Mouse (Mus musculus) olfactory bulb, adult 2 months (tissue): ENCODE measurements around the gene Tial1. TPM values are rescaled to one million over a fixed set of nuclear protein-coding genes. Genes with fewer than 3 reads are reported as not detected.

Source experiments
- H3K27ac ChIP-seq: fragments of 200-500 bp; 2 replicates; pipeline ENCODE4 v1.5.1; 2012; ENCODE audit warnings: low read depth, low read length; ENCODE audit not compliant: insufficient read depth
- H3K4me1 ChIP-seq: fragments of 200-500 bp; 2 replicates; pipeline ENCODE4 v1.6.1; 2012; ENCODE audit warnings: low read length; ENCODE audit not compliant: control insufficient read depth, insufficient read depth
- H3K4me3 ChIP-seq: fragments of 200-500 bp; 2 replicates; pipeline ENCODE4 v1.5.1; 2012; ENCODE audit warnings: mild to moderate bottlenecking, low read depth, low read length, moderate library complexity; ENCODE audit not compliant: insufficient read depth
- CTCF ChIP-seq: fragments of 200-500 bp; IDR thresholded peaks from 2 replicates; pipeline ENCODE4 v1.5.1; 2012; ENCODE audit warnings: low read depth, mild to moderate bottlenecking, low read length, moderate library complexity; ENCODE audit not compliant: insufficient read depth
- POLR2A ChIP-seq: fragments of 200-500 bp; IDR thresholded peaks from 2 replicates; pipeline ENCODE4 v1.6.1; 2012; ENCODE audit warnings: mild to moderate bottlenecking, low read depth, low read length, moderate library complexity; ENCODE audit not compliant: insufficient read depth
- WGBS: fragments of 180-500 bp; shearing (Covaris S2); methylation state at CpG from one replicate; pipeline ENCODE4 v1.1.7; 2018; 5-methylcytosine and 5-hydroxymethylcytosine counted together
- polyA plus RNA-seq: library from polyadenylated mRNA; stranded (reverse); fragments of >200 nt; gene quantifications from 2 replicates; pipeline ENCODE4 v1.2.4, GENCODE M21; 2012; ENCODE audit warnings: low replicate concordance; ENCODE audit not compliant: missing spikeins, insufficient read depth, insufficient read length

Gene Tial1
- polyA plus RNA-seq = not detected in 2 replicates

DNA sequence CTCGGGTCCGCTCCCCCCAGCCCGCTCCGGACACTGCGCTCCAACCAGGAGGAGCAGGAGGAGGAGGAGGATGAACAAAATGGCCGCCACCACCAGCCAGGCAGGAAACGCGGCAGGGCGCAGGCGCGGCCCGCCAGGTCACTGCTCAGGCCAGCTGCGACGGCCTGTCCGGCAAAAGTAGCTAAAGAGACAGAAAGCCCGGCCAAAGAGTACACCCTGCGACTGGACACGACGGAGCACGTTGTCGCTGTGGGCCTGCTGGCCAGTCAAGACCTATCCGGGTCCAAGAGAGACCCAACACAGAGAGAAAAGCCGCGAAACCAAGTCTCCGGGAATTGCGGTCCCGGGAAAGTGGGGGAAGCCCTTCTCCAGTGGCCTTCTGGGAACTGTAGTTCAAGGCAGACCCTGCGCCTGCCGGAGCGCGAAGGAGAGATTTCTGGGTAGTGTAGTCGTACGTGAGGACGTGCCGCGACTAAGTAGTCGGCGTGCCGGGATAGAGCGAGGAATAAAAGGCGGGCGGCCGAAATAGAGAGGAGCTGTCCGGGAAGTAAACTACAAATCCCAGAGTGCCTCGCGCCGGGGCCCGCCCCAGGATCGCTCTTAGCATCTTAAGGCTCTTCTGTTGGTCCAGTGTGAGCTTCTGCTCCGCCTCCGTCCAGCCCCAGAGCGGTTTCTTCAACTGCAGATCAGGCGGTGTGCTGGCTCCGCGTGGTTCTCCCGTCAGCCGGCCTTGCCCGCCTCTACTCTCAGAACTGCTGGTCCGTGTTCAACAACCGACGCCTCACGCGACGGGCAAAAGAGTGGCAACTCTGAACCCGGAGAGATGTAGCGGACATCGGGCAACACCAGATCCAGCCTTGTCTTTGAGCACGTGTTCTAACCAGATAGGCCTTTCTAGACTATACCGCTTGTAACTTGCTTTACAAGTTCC lies at the start of gene Tial1:
TSS of gene Tial1 (minus strand) at position 433 of the 931 bp plus-strand sequence.
- Histone ChIP-seq H3K4me3 (peak within 1 kb of the TSS; percentile 92), H3K4me1 (no peaks in the 10 kb centered on the region), H3K27ac (peak within 1 kb of the TSS; percentile 97)
- TF ChIP-seq CTCF (no peak), POLR2A (0 out of 2 replicates have a peak, but pooled peaks have one; percentile 35)
- under 1% methylated on average over 69 of the region's 69 CpGs for WGBS

DNA sequence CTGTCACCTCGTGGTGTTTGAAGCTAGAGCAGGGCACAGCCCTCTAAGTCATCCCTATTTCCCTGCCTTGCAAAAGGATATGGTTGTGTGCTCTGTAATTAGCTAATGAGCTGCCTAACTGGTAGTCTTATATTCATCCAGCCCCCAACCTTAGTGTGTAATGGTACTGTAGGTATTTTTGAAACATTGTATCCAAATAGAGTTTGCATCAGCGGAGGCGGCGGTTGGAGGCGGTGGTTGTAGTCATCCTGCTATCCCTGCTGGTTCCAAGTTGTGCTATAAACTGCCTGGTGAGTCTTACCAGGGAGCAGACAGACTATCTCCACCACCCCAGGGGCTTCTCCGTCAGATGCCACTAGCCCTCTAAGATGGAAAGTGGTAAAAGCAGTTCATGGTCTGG lies 42.6 kb upstream of the Tial1 start:
- Histone ChIP-seq H3K27ac (0 out of 2 replicates have a peak overlapping the region, but pooled peaks have one; percentile 60), H3K4me1 (no peaks in the 10 kb centered on the region; the same call in 1 of the 2 replicates), H3K4me3 (no peak overlapping the region)
- TF ChIP-seq CTCF (no peak), POLR2A (no peak)
- WGBS = 51% methylated on average over 6 of the region's 6 CpGs

- Histone ChIP-seq H3K4me3 (no peak overlapping the region), H3K4me1 (no peaks in the 10 kb centered on the region), H3K27ac (no peak overlapping the region)
- TF ChIP-seq CTCF (no peak), POLR2A (no peak)
- 90% methylated on average over 6 of the region's 6 CpGs for WGBS
Observed at GRCm38 (mm10) chr7:128499801-128500200, 38.3 kb upstream of the Tial1 start.

GRCm38 (mm10) chr7:128494546-128494945 lies 33.0 kb upstream of the Tial1 start:
- TF ChIP-seq CTCF (no peak), POLR2A (no peak)
- Histone ChIP-seq H3K4me1 (no peaks in the 10 kb centered on the region), H3K4me3 (no peak overlapping the region), H3K27ac (no peak overlapping the region)
- WGBS = 92% methylated on average over 5 of the region's 5 CpGs

DNA sequence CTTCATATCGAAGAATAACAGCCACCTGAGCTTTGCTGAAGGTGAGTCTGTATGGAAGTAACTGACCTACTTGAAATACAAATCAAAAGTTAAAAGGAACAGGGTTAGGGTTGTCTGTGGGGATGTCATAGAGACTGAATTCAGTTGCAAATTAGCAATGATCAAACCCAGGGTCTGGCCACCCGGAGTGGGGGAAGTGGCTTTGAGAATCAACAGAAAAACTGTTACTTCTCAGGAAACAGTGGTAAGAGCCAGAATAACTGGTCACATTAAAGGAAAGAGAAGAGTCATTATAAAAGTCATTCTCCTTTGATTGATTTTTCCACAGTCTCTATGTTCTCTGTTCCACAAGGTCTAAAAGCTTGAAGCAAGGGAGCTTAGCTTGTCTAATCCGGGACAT lies 27.5 kb upstream of the Tial1 start:
- Histone ChIP-seq H3K4me1 (no peaks in the 10 kb centered on the region), H3K4me3 (no peak overlapping the region), H3K27ac (no peak overlapping the region)
- WGBS = 98% methylated on average over 3 of the region's 3 CpGs
- no peak for TF ChIP-seq POLR2A
- TF ChIP-seq CTCF = no peak

DNA sequence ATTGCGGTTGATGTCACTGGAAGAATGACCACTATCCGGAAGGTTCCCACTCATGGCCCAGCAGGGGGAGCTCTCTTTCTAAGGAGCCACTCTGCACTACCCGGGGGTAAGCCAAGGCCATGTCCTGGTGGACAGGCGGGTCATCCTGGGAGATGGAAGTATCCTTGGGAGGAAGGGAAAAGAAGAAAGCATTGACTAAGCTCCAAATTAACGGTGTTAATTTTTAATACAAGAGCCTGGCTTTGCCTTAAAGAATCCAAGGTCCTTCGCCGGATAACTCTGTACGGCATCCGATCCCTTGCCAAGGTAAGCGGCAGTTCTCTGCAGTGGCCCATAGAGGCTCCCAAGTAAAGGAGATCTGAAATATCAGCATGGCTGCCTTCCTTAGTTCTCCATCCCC lies 12.8 kb upstream of the Tial1 start:
- TF ChIP-seq POLR2A (no peak), CTCF (peak; percentile 83)

DNA sequence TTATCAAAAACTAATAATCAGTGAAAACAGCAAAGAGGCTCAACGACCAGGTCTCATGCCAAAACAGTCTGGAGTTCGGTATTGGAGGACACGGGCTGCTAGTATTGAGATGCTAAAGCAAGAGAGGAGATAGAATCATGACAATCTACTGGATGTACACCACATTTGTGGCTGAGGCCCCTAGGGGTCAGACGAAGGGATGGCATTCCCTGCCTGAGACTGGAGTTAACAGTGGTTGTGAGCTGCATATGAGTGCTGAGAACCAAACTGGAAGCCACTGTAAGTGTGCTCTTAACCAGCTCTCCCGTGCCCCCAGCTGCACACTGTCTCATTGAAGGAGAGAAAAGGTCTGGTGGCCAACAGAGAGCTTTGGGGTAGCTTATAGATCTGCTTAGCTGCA lies 889 bp upstream of the Tial1 start:
- no peak for TF ChIP-seq CTCF
- TF ChIP-seq POLR2A = no peak
- WGBS = 53% methylated on average over 5 of the region's 5 CpGs
- Histone ChIP-seq H3K27ac (no peak overlapping the region), H3K4me3 (no peak overlapping the region), H3K4me1 (no peaks in the 10 kb centered on the region)

More for the DNA sequence above, 12.8 kb upstream of the Tial1 start:
- Histone ChIP-seq H3K4me1 (no peaks in the 10 kb centered on the region), H3K4me3 (peak overlapping the region; percentile 41), H3K27ac (no peak overlapping the region)
- 19% methylated on average over 10 of the region's 10 CpGs for WGBS

DNA sequence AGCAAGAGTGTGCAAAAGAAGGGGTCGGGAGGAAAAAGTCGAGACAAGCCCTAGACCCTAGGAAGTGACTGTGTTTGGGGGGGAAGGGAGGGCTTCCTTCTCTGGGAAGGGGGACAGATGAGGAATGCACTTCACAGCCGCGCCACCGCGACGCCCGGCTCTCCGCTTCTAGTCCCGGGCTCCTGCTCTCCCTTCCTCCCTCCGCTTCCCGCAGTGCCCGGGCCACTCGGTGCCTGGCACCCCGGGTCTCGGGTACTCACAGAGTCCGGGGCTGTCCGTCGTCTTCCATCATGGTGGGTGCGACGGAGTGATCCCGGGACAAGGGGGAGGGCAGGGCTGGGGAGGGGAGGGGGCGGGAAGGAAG lies 670 bp downstream of the Tial1 start:
- Histone ChIP-seq H3K4me1 (no peaks in the 10 kb centered on the region), H3K4me3 (peak overlapping the region; percentile 92), H3K27ac (peak overlapping the region; percentile 47; the same call in 1 of the 2 replicates)
- WGBS = 0% methylated on average over 22 of the region's 23 CpGs
- TF ChIP-seq POLR2A = no peak

DNA sequence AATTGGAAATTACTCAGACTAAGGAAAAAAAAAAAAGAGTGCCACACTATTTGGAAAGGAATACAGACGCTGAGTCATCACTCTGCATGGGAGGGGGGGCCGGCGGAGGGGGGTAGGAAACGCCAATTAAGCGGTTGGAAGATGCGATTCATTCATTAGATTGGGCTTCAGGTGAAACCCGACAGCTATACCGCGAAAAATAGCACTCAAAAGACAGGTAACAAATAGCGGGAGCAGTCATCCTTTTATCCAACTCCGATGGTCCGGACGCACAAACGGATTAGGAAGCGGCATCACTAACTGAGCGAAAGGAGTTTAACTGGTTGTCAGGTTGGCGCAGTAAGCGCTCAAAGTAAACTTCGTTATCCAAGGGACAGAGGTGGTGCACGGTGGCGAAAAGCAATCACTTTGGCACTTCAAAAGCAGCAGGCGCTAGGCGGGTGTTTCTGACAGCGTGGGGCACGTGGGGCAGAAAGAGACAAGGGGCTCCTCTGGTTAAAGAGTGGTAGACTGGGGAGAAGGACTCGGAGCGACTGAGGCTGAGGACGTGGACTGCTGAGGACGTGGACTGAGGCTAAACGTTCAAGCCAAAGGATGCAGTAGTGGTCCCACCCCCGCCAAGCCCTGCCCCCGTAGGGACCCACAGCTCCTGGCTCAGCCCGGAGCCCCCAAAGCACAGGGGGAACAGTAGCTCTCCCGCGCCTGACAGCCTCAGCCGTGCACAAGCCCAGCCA lies 1.2 kb downstream of the Tial1 start:
- H3K4me1 ChIP-seq = no peaks in the 10 kb centered on the region
- peak overlapping the region; percentile 92 for H3K4me3 ChIP-seq
- no peak for TF ChIP-seq CTCF
- TF ChIP-seq POLR2A = no peak
- under 1% methylated on average over 36 of the region's 36 CpGs for WGBS
- peak overlapping the region; percentile 47; the same call in 1 of the 2 replicates for H3K27ac ChIP-seq
